Comparison of ENCODE assay signal across 10 mouse cellular contexts in the genomic region with DNA sequence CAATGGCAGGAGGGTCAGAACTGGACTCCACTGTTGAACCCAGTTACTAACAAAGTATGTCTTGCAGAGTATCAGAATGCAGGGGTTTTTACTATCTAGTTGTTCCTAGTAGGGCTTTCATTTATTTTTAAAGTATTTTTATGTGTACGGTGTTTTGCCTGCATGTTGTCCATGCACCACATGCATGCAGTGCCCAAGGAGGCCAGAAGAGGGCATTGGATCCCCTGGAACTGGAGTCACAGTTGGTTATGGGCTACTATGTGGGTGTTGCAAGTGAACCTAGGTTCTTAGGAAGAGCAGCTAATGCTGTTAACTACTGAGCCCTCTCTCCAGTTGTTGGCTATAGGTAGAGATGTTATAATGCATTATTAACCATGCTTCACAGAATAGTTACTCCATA. TPM values are rescaled to one million over a fixed set of nuclear protein-coding genes. Genes with fewer than 3 reads are reported as not detected.
DNase-seq lines count a peak whose midpoint lies in the region; ATAC-seq and TF ChIP-seq lines count a peak whose summit lies in the region.
"Had no signal": no experiment of that assay in that cellular context is flagged by ENCODE, and none has a peak within 500 bp of the region (broad histone marks: within the 10 kb centered on the region; RNA-seq: fewer than 3 reads in every experiment).

No protein-coding gene starts in this region.

- no peaks in the 10 kb centered on the region for H3K9me3 ChIP-seq in lung, embryonic 14.5 days (ENCODE audit: low read depth, low read length)

- H3K4me3 ChIP-seq in gastrocnemius, adult 2 months: no peak overlapping the region
- no peak overlapping the region for H3K4me3 ChIP-seq in lung, embryonic 14.5 days (ENCODE audit: low read depth, low read length)

- no peaks in the 10 kb centered on the region for H3K27me3 ChIP-seq in lung, embryonic 14.5 days (ENCODE audit: insufficient read depth, low read length)

- 35% methylated on average over 1 of the region's 1 CpGs for WGBS in lung, embryonic 14.5 days

- H3K9ac ChIP-seq in lung, embryonic 14.5 days: no peak overlapping the region

- no peak overlapping the region for H3K4me2 ChIP-seq in lung, embryonic 14.5 days

- H3K4me1 ChIP-seq in lung, embryonic 14.5 days (ENCODE audit: insufficient read depth): no peaks in the 10 kb centered on the region

- no peaks in the 10 kb centered on the region for H3K36me3 ChIP-seq in lung, embryonic 14.5 days (ENCODE audit: insufficient read depth)

- intact Hi-C loops in gastrocnemius, adult 2 months (cut with DNase I): no loop called here

- H3K27ac ChIP-seq in gastrocnemius, adult 2 months: no peak overlapping the region
- no peak overlapping the region for H3K27ac ChIP-seq in lung, embryonic 14.5 days (ENCODE audit: low read depth)

- TF ChIP-seq CTCF in gastrocnemius, adult 2 months (IDR thresholded peaks at IDR 0.05): peak; percentile 68
- TF ChIP-seq CTCF in lung, embryonic 14.5 days (IDR thresholded peaks at IDR 0.05; ENCODE audit: low read depth): peak; percentile 70

- ATAC-seq in lung, embryonic 14.5 days (ENCODE audit: insufficient read depth): no peak

- DNase-seq in gastrocnemius, adult 2 months: peak; percentile 61
- DNase-seq in gastrocnemius, adult 8-10 months (ENCODE audit: low spot score in 2 of 2): no peak
- peak; percentile 39 to 65 for DNase-seq in urinary bladder, adult 18-20 months (ENCODE audit: low spot score in 2 of 2)
- DNase-seq in urinary bladder, adult 2 months (ENCODE audit: low spot score): no peak
- DNase-seq in c-Kit-positive CD71-positive TER-119-negative erythroid progenitor cells, embryonic 14.5 days (ENCODE audit: low read depth): peak; percentile 2
- DNase-seq in heart, postnatal 4 days: peak; percentile 70
- peak; percentile 65 for DNase-seq in lung, embryonic 14.5 days
- DNase-seq in thymus, postnatal 0 days (ENCODE audit: low spot score): peak; percentile 31

RNA-seq across cellular contexts. Expression of gene Lcn5, which starts 5.8 kb away (rescaled TPM):
- not detected for total RNA-seq in gastrocnemius, adult 2 months (2021)
- total RNA-seq in gastrocnemius, adult 8-10 months (2022): not detected
- polyA plus RNA-seq in urinary bladder, adult 2 months (2012; rRNA removed): 0.32 TPM in 1 of 2 replicates, not detected in the other
- not detected for total RNA-seq in heart, postnatal 4 days (2021)
- not detected in 2 replicates for polyA plus RNA-seq in lung, embryonic 14.5 days (2014; fragmentation: Nextera tagmentation; extraction: Ambion mirVana)
- polyA plus RNA-seq in thymus, postnatal 0 days (2015; fragmentation: Nextera tagmentation; extraction: Ambion mirVana): not detected in 2 replicates
- total RNA-seq: layer of hippocampus, adult 8-10 months had no signal
- polyA plus RNA-seq: neural tube, embryonic 14.5 days had no signal

RNA-seq across cellular contexts. Expression of gene Lcn8, which starts 10.6 kb away (rescaled TPM):
- total RNA-seq in gastrocnemius, adult 2 months (2021): 1 to 10 TPM; 3.3 to 5.1 TPM
- total RNA-seq in gastrocnemius, adult 8-10 months (2022): 1 to 10 TPM; 3.5 to 8.6 (median 5.2) TPM
- 0.94 and 1.8 TPM in 2 replicates for polyA plus RNA-seq in urinary bladder, adult 2 months (2012; rRNA removed)
- total RNA-seq in heart, postnatal 4 days (2021): under 1 TPM; 0.72 to 0.74 TPM
- polyA plus RNA-seq in lung, embryonic 14.5 days (2014; fragmentation: Nextera tagmentation; extraction: Ambion mirVana): 0.51 and 0.61 TPM in 2 replicates
- 0.38 and 0.76 TPM in 2 replicates for polyA plus RNA-seq in thymus, postnatal 0 days (2015; fragmentation: Nextera tagmentation; extraction: Ambion mirVana)
- total RNA-seq: layer of hippocampus, adult 8-10 months had no signal
- polyA plus RNA-seq: neural tube, embryonic 14.5 days had no signal

RNA-seq across cellular contexts. Expression of gene Lcn6, which starts 13.1 kb away (rescaled TPM):
- total RNA-seq in gastrocnemius, adult 2 months (2021): not detected
- not detected for total RNA-seq in gastrocnemius, adult 8-10 months (2022)
- 0.36 and 0.63 TPM in 2 replicates for polyA plus RNA-seq in urinary bladder, adult 2 months (2012; rRNA removed)
- not detected for total RNA-seq in heart, postnatal 4 days (2021)
- not detected in 2 replicates for polyA plus RNA-seq in lung, embryonic 14.5 days (2014; fragmentation: Nextera tagmentation; extraction: Ambion mirVana)
- polyA plus RNA-seq in thymus, postnatal 0 days (2015; fragmentation: Nextera tagmentation; extraction: Ambion mirVana): 0.24 TPM in 1 of 2 replicates, not detected in the other
- total RNA-seq: layer of hippocampus, adult 8-10 months had no signal
- polyA plus RNA-seq: neural tube, embryonic 14.5 days had no signal

RNA-seq across cellular contexts. Expression of gene Lcn10, which starts 19.0 kb away (rescaled TPM):
- total RNA-seq in gastrocnemius, adult 2 months (2021): not detected
- total RNA-seq in gastrocnemius, adult 8-10 months (2022): not detected
- 0.06 TPM in 1 of 2 replicates, not detected in the other for polyA plus RNA-seq in urinary bladder, adult 2 months (2012; rRNA removed)
- total RNA-seq in heart, postnatal 4 days (2021): not detected
- not detected in 2 replicates for polyA plus RNA-seq in lung, embryonic 14.5 days (2014; fragmentation: Nextera tagmentation; extraction: Ambion mirVana)
- 0.45 and 0.49 TPM in 2 replicates for polyA plus RNA-seq in thymus, postnatal 0 days (2015; fragmentation: Nextera tagmentation; extraction: Ambion mirVana)
- total RNA-seq: layer of hippocampus, adult 8-10 months had no signal
- polyA plus RNA-seq: neural tube, embryonic 14.5 days had no signal

RNA-seq across cellular contexts. Expression of gene Fcna, which starts 35.7 kb away (rescaled TPM):
- total RNA-seq in gastrocnemius, adult 2 months (2021): 1 to 10 TPM; 1.8 to 5.3 TPM
- 1 to 10 TPM in 3 of 4 experiments, under 1 TPM in 1; 0.41 to 4.2 (median 1.9) TPM for total RNA-seq in gastrocnemius, adult 8-10 months (2022)
- polyA plus RNA-seq in urinary bladder, adult 2 months (2012; rRNA removed): 22.9 and 30.6 TPM in 2 replicates
- total RNA-seq in heart, postnatal 4 days (2021): 1 to 10 TPM; 1.3 to 1.4 TPM
- polyA plus RNA-seq in lung, embryonic 14.5 days (2014; fragmentation: Nextera tagmentation; extraction: Ambion mirVana): 1.8 and 2.9 TPM in 2 replicates
- 9.1 and 9.2 TPM in 2 replicates for polyA plus RNA-seq in thymus, postnatal 0 days (2015; fragmentation: Nextera tagmentation; extraction: Ambion mirVana)

Comparison
In these comparisons a context has a peak if more than half of its experiments do, and no peak if none do; other contexts are left out.
1. DNase-seq: peak in gastrocnemius, adult 2 months (single experiment), urinary bladder, adult 18-20 months (2 of 2), c-Kit-positive CD71-positive TER-119-negative erythroid progenitor cells, embryonic 14.5 days (single experiment), heart, postnatal 4 days (single experiment), lung, embryonic 14.5 days (single experiment) and thymus, postnatal 0 days (single experiment); none in gastrocnemius, adult 8-10 months (0 of 2) and urinary bladder, adult 2 months (single experiment).